Mouse (Mus musculus) gastrocnemius, postnatal 10 days (tissue): ENCODE data around the gene Fnbp1. TPM values are rescaled to one million over a fixed set of nuclear protein-coding genes. Genes with fewer than 3 reads are reported as not detected.
A peak's percentile ranks its signal among the peaks of the same experiment; 100 is the strongest.

Source experiments
- DNase-seq: peaks from one replicate; pipeline ENCODE4 v3.0.0; 2021; ENCODE audit warnings: mixed read lengths
- total RNA-seq, 2 experiments: library from RNA; stranded (reverse); gene quantifications; 2 replicates each; pipeline ENCODE4 v1.2.3; 2021

The Fnbp1 gene
- total RNA-seq, 2 experiments from 2014 or later: 27.9 to 30.3 TPM

- peak; percentile 56 for DNase-seq
Measured at GRCm38 (mm10) chr2:31024618-31025370, 117.0 kb downstream of the Fnbp1 start.

DNA sequence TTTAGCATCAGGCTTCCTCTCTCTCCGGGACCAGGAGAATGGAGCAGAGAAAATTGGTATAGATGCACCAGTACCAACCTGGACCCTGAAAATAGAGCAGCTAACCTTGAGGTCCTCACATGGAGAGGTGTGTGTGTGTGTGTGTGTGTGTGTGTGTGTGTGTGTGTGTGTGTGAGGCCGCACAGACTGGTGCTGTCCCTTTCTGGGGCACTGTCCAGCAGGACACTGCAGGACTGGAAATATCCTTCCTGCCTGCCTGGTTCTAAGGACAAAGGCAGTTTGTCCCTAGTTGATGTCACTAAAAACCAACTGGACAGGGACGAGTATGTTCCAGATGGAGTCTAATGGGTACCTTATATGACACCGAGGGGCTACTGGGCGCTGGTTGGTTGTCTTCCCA lies 117.9 kb downstream of the Fnbp1 start:
- DNase-seq: no peak

- no peak for DNase-seq
Measured at GRCm38 (mm10) chr2:31020202-31020601, 121.6 kb downstream of the Fnbp1 start.

- no peak for DNase-seq
Measured at GRCm38 (mm10) chr2:31019011-31019410, 122.8 kb downstream of the Fnbp1 start.

DNA sequence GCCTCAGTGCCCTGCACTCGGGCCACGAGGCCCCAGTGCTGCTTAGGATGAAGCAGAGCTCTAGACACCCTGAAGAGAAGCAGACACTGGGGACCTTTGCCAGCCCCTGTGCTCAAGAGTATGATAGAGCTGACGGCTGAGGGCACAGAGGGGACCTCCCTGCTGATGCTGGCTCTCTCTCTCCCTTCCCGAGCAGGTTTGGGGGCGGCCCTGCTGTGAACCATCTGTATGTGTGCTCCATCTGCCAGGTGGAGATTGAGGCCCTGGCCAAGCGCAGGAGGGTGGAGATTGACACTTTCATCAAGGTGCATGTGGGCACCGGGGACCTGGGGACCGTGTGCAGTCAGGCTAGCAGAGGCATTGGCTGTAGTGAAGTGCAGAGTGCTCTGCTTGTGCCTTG lies 123.3 kb downstream of the Fnbp1 start:
- no peak for DNase-seq

- DNase-seq: no peak
Measured at GRCm38 (mm10) chr2:31017625-31018317, 124.0 kb downstream of the Fnbp1 start.

DNA sequence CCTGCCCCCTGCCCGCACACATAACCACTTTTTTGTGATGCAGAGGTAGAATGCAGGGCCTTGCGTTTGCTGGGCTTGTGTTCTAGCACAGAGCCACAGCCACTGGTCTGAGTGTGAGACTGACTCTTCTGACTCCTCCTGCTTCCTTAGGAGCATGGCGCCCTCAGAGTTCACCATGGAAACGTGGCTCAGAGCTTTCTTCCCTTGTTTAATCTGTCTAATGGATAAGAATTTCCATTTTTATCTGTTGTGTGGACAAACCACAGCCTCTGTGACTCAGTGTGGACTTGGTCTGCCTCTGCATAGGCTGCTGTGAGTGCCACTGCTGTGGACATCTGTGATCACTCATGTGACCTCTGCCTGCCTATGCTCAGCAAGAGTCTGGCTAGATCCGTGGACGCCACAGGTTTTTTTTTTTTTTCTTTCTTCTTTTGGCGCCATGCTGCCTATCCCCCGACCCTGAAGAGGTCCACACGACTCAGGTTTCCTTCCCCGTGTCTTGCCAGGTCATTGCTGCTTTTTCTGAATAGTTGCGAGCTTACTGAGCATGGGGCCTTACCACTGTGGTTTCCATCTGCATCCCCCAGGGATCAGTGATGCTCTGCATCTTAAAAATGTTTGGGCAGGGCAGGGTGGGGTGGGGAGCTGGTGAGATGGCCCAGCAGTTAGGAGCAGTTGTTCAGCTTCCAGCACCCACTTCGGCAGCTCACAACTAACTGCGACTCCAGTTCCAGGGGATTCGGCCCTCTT lies 128.3 kb downstream of the Fnbp1 start:
- no peak for DNase-seq

DNA sequence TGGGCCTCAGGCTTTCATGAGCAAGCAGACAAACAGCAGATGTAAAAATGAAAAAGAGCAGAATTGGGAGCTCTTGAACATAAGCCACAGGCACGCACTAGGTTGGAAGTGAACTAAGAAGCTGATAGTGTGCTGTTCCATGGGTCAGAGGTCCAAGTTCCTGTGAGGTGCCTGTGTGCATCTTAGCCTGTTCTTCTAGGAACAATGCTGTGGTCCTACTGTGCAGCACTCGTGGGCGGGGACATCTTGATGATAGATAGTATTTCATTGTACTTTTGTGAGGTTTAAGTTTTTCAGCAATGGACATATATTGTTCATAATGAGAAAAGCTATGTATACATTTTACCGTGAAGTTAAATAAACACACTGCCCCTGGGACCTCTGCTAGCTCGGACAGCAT lies 134.6 kb downstream of the Fnbp1 start:
- DNase-seq: no peak

DNA sequence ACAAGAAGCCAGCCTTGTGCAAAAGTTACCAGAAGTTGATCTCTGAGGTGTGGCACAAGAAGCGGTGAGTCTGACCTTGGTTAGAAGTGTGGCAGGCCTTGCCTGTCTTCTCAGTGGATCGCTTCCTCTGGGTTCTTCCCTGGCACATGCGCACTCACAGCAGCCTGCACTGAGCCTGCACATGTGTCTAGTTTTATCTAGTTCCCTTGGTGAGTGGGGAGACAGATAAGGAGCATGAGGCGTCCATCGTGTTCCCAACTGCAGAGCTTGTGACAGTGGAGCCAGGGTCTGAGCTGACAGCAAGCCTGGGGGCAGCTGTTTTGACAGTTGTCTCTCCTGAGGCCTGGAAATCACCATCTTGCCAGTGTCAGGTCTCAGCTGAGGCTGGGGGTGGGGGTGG lies 135.4 kb downstream of the Fnbp1 start:
- no peak for DNase-seq

DNA sequence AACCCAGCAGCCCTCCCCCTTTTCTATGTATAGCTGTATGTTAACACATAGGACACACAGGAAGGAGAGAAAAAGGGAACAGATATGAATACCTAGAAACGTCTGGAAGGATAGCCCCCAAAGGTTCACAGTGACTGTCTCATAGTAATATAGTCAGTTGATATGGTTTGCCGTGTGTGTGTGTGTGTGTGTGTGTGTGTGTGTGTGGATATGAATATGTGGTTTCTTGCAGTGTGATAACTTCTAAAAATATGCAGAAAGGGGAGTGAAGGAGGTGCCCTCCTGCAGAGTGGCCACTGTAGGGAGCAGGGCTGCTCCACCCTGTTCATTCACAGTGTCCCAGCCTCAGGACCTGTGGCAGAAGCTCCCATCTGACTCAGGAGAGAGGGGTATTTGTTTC lies 136.4 kb downstream of the Fnbp1 start:
- no peak for DNase-seq

DNA sequence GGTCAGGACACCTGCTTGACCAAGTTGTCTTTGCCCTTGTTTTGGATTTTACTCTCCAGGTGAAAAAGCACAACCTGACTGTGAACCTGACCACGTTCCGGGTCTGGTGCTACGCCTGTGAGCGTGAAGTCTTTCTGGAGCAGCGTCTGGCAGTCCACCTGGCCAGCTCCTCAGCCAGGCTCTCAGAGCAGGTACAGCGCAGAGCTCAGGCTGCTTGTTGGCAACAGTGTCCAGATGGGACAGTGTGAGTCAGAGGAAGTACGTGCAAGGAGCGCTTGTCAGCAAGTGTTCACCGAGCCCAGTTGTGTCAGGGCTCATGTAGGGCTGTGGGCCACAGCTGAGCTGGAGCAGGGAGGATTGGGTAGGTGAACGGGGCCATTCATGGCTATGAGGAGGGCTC lies 139.0 kb downstream of the Fnbp1 start:
- DNase-seq: no peak

GRCm38 (mm10) chr2:30998443-30999260 lies 143.2 kb downstream of the Fnbp1 start:
- no peak for DNase-seq

DNA sequence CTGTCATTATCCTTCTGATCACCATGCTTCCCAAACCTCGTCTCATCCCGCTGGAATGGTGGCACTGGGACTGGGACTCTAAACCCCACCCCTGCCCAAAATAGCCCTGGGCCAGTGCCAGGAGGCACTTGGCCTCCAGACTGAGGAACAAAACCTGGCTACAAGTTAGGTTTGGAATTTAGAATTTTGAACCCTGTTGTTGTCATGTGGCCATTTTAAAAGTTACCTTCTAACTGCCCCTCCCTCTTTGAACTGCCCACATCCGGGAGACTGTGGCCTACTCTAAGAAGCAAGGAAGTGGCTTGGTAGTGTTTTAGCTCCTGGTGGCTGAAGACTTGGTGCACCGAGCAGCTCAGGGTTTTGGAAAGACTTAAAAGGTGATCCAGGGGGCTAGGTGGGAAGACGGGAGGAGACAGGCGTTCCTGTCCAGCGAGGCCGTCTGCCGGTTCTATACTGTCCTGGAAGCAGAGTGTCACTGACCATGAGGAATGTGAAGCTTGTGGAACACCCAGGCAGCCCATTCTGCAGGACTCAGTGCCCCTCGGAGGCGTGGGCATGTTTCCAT lies 146.3 kb downstream of the Fnbp1 start:
- peak; percentile 44 for DNase-seq

GRCm38 (mm10) chr2:30994853-30995252 lies 147.0 kb downstream of the Fnbp1 start:
- no peak for DNase-seq

GRCm38 (mm10) chr2:30990221-30990620 lies 151.6 kb downstream of the Fnbp1 start:
- DNase-seq: no peak

DNA sequence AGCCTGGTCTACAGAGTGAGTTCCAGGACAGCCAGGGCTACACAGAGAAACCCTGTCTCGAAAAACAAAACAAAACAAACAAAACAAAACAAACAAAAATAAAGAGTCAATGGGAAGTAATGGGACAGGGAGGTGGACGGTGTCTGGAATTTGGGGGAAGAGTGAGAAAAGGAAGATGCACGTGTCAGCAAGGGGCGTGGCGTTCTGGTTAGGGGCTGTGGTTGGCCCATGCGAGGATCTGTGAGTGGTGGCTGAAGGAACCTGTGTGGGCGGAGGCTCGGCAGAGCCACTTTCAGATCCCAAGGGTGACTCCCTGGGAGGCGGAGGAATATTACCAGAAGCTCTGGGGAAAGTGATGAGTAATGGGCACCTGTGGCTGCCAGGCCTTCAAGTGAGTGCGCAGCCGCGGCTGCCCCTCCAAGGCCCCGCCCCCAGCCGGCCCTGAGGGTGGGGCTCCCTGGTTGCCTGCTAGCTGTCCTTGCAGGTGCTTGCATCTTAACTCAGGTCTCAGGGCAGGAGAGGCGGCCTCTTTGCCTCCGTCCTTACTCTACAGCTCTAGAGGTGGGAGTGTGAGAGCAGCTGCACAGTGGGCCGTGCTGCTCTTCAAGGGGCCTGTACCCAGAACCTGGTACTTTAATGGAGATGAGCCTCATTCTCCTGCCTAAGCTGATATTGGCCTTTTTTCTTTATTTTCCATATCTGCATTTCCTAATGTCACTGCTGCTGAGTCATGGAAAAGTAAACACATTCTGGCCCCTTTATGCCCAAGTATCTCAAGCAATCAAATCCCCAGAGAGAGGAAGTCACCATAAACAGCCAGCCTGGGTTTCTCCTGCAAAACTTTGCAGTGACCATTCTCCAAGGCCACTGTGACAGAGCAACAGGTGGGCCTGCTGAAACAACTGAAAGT lies 156.4 kb downstream of the Fnbp1 start:
- DNase-seq: peak; percentile 48

GRCm38 (mm10) chr2:30983024-30983423 lies 158.8 kb downstream of the Fnbp1 start:
- DNase-seq: no peak

GRCm38 (mm10) chr2:30981790-30982513 lies 159.9 kb downstream of the Fnbp1 start, which contains the start of the genes BC005624 and Usp20:
TSS of gene BC005624 (minus strand) at chr2:30982201.
TSS of gene Usp20 (plus strand) at chr2:30982279.
- DNase-seq: peak; percentile 98
